Mouse (Mus musculus) kidney, embryonic 16.5 days (tissue): ENCODE measurements at regions not wholly inside any gene's neighbourhood (a gene's known extent, or its start where the extent isn't known, plus 50 kb on each side); places are given as distances from the start of the nearest gene placed in this dataset.

Experiments used
- ATAC-seq: fragments of 200-750 bp; cut with Nextera tagmentation; 2 replicates; pipeline ENCODE4 v1.8.0; 2017; ENCODE audit warnings: moderate TSS enrichment; ENCODE audit not compliant: low FRiP score, low TSS enrichment
- H3K27ac ChIP-seq: fragments of 300-500 bp; sonication (generic); 2 replicates; pipeline ENCODE4 v1.5.1; 2014; ENCODE audit warnings: low read length
- H3K27me3 ChIP-seq: fragments of 300-500 bp; sonication (generic); 2 replicates; pipeline ENCODE4 v1.6.1; 2014; ENCODE audit warnings: low read length, control low read depth, mixed read lengths; ENCODE audit not compliant: insufficient read depth
- H3K36me3 ChIP-seq: fragments of 300-500 bp; sonication (generic); 2 replicates; pipeline ENCODE4 v1.6.1; 2014; ENCODE audit warnings: low read length, control low read depth, mixed read lengths; ENCODE audit not compliant: insufficient read depth
- H3K4me1 ChIP-seq: fragments of 300-500 bp; sonication (generic); 2 replicates; pipeline ENCODE4 v1.6.1; 2014; ENCODE audit warnings: low read length, control low read depth, mixed read lengths; ENCODE audit not compliant: insufficient read depth
- H3K4me2 ChIP-seq: fragments of 300-500 bp; sonication (generic); replicated peaks from 2 replicates; pipeline ENCODE4 v1.6.1; 2014; ENCODE audit warnings: low read depth, low read length
- H3K4me3 ChIP-seq: fragments of 300-500 bp; sonication (generic); 2 replicates; pipeline ENCODE4 v1.5.1; 2014; ENCODE audit warnings: mild to moderate bottlenecking, low read length
- H3K9ac ChIP-seq: fragments of 300-500 bp; sonication (generic); replicated peaks from 2 replicates; pipeline ENCODE4 v1.6.1; 2014; ENCODE audit warnings: low read length
- H3K9me3 ChIP-seq: fragments of 300-500 bp; sonication (generic); 2 replicates; pipeline ENCODE4 v1.6.1; 2016; ENCODE audit warnings: low read length, control low read depth
- WGBS: fragments of 180-500 bp; shearing (Covaris S2); extraction: QIAGEN DNeasy Blood & Tissue Kit; methylation state at CpG from one replicate; pipeline ENCODE4 v1.1.7; 2014; 5-methylcytosine and 5-hydroxymethylcytosine counted together

DNA sequence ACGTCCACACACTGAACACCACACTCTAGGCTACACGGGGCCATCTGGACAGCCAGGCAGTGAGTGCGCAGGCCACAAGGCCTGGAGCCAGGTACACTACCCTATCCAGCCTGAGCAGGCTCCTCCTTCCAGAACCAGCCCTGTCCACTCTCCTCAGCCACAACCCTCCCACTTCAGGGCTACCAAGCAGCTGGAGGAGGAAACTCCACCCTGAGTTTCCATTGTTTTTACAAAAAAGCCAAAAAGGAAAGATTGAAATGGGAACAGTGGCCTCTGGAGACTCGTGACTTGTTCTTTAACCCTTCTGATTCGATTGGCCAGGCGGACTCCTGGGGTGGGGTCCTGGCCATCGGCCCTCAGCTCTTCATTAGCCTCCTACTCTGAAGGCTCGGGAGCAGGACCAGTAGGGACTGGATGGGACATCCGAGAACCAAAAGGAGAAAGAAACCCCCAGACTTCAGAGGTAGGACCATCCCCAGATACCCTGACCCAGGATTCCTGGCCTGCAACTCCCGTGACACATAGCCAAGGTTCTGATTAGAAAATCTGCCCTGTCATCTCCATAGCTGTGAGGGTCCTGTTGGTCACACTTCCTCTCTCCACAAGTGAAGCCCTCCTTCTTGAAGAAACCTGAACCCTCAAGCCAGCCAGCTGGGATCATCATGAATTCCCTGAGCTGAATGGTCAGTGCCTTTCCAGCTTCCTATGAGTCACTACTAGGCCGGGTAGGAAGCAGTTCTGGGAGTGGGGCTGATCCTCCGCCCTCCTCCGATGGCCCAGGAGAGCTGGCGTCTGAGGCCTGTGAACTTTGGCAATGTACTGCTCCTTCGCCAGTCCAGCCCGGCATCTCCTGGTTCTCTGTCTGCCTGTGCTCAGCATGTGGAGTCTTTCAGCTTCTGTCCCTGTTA, 73.6 kb downstream of the Gm11733 start:
- 72% methylated on average over 16 of the region's 16 CpGs for WGBS
- no peak overlapping the region for H3K9ac ChIP-seq
- no peak overlapping the region for H3K4me2 ChIP-seq
- peaks cover 2% of the 10 kb centered on the region for H3K9me3 ChIP-seq
- H3K36me3 ChIP-seq, result no peaks in the 10 kb centered on the region
- H3K27ac ChIP-seq, result peak overlapping the region; percentile 57
- no peaks in the 10 kb centered on the region for H3K27me3 ChIP-seq
- no peaks in the 10 kb centered on the region for H3K4me1 ChIP-seq
- no peak overlapping the region for H3K4me3 ChIP-seq
- peak; percentile 67; the same call in 1 of the 2 replicates for ATAC-seq

DNA sequence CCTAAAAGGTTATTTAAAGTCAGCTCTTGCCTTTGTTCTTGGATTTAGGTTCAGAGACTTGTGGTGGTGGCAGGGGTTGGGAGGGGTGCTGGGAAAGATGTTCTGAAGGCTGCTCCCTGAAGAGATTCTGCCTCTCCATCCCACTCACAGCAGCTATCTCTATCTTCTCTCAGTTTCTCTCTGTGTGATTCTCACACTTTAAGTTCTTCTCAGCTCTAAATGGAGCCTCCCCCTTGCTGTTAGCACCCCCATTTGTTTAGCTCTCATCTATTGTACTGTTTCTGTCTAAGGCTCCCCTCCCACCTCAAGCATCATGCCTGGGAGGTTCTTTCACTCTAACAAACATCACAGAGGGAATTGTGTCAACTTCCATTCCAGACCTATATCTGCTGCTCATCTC, 75.7 kb downstream of the Gm11733 start:
- H3K27me3 ChIP-seq, result no peaks in the 10 kb centered on the region
- no peak overlapping the region for H3K4me2 ChIP-seq
- no peaks in the 10 kb centered on the region for H3K36me3 ChIP-seq
- peaks cover 6% of the 10 kb centered on the region for H3K9me3 ChIP-seq
- no peak overlapping the region for H3K27ac ChIP-seq
- ATAC-seq, result no peak
- no peak overlapping the region for H3K4me3 ChIP-seq
- H3K4me1 ChIP-seq, result no peaks in the 10 kb centered on the region
- H3K9ac ChIP-seq, result no peak overlapping the region

DNA sequence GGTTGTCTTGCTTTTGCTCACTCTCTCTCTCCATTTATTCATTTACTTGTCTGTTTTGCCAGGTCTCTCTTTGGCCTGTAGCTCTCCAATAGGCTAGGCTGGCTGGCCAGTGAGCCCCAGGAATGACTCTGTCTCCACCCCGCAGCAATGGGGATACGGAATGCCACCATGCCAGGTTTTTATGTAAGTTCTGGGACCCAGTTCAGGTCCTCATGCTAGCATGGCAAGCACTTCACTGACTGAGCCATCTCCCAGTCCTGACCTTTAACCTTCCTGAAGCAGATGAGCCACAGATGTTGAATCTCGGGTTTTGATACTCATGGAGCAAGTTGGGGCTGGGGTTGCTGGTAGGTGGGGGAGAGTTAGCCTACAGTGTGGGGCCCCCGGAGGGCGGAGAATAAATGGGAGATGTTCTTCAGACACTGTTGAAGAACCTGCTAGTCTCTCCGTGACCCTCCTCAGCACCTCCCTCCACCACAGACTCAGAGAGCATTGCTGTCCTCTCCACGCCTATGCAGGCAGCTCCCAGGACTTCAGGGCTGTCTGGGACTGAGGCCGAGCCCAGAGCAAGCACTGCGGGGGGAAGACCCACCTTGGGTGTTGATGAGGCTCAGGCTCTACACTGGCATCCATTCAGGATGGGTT, 83.9 kb downstream of the Gm11733 start:
- Histone ChIP-seq H3K4me1 (peaks cover 4% of the 10 kb centered on the region; the same call in 1 of the 2 replicates), H3K4me3 (no peak overlapping the region), H3K27ac (no peak overlapping the region), H3K9ac (no peak overlapping the region), H3K9me3 (no peaks in the 10 kb centered on the region), H3K36me3 (no peaks in the 10 kb centered on the region), H3K4me2 (no peak overlapping the region), H3K27me3 (no peaks in the 10 kb centered on the region)
- whole genome bisulfite sequencing, result 79% methylated on average over 9 of the region's 9 CpGs
- ATAC-seq, result no peak

DNA sequence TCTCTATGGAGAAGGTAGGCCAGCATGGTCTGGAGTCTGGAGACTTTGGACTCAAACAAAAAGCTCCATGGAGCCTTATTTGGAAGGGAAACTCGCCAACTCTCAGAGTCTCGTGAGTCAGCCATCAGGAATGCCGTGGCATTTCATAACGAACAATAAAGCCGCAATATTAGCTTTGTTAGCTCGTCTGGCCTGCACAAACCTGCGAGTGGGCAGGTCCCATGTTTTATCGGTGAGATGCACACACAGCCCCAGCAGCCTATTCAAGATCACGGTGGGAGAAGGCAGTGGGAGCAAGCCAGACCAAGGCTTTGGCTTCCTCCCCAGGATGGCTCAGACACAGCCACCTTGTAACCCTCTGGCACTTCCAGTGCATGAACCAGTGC, 84.4 kb downstream of the Gm11733 start:
- no peak overlapping the region for H3K4me3 ChIP-seq
- no peak overlapping the region for H3K4me2 ChIP-seq
- H3K9ac ChIP-seq, result no peak overlapping the region
- WGBS, result 69% methylated on average over 9 of the region's 9 CpGs
- peaks cover 4% of the 10 kb centered on the region; the same call in 1 of the 2 replicates for H3K4me1 ChIP-seq
- no peak overlapping the region for H3K27ac ChIP-seq
- ATAC-seq, result no peak
- H3K36me3 ChIP-seq, result no peaks in the 10 kb centered on the region
- H3K27me3 ChIP-seq, result no peaks in the 10 kb centered on the region
- no peaks in the 10 kb centered on the region for H3K9me3 ChIP-seq

DNA sequence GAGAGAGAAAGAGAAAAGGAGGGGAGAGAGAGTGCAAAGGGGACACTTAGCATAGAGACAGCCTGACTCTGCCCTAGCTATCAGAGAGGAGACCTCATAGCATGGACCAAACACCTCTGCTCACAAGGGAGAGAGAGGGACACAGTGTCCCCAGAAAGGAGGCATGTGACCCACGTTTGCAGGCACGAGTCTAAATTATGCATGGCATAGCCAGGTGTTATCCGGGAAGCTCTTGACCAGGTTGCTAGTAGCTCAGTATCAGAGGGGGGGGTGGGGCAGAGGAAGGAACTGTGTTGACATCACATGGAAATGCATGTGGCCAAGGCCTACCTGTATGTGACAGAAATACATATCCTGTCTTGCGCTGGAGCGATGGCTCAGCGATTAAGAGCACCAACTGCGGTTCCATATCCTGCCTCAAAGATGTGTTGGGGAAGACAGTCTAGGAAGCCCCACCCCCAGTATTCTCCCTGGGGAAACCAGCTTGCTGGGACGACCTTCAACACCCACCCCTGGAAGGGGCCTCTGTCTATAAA, 84.5 kb upstream of the Tnrc6c start:
- Histone ChIP-seq H3K27me3 (no peaks in the 10 kb centered on the region), H3K36me3 (no peaks in the 10 kb centered on the region), H3K27ac (no peak overlapping the region), H3K4me2 (no peak overlapping the region), H3K9me3 (no peaks in the 10 kb centered on the region), H3K9ac (no peak overlapping the region), H3K4me1 (peaks cover 10% of the 10 kb centered on the region; the same call in 1 of the 2 replicates), H3K4me3 (no peak overlapping the region)
- no peak for ATAC-seq
- 66% methylated on average over 8 of the region's 8 CpGs for WGBS

DNA sequence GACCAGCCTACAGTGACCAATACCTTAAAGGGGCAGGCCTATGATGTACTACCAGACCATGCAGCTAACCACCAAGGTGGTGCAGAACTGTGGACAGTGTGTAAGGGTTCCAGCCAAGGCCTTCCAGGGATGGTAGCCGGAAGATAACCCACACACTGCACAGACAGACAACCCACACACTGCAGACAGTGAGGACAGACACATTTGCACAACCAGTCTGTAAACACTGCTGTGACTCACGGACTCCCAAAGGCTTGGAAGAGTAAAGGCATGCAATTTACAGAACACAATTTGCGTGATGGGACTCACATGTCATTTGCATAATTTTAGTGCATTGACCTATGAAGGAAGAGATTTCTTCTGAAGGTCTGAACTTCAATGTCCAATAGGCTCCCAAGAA, 82.2 kb upstream of the Tnrc6c start:
- Histone ChIP-seq H3K9ac (no peak overlapping the region), H3K36me3 (no peaks in the 10 kb centered on the region), H3K4me1 (peaks cover 10% of the 10 kb centered on the region; the same call in 1 of the 2 replicates), H3K4me3 (no peak overlapping the region), H3K4me2 (no peak overlapping the region), H3K27me3 (no peaks in the 10 kb centered on the region), H3K27ac (no peak overlapping the region), H3K9me3 (no peaks in the 10 kb centered on the region)
- ATAC-seq, result no peak
- WGBS, result 91% methylated on average over 3 of the region's 3 CpGs

DNA sequence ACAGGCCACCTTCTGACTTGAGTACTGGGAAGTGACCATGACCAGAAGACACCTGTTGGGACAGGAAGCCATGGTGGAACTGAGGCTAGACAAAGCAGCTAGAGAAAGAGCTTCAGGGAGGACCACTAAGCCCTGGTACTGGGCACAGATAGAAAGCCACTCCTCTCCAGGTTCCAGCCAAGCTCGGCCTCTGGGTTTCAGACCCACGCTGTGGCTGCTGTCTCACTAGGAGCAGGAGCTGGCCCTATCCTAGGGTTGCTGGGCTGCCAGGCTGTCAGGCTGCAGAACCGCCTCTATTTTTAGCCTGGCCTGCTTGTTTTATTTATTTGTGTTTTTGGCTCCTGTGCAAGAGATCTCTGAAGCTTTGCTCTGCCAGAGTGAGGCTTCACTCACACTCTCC, 79.4 kb upstream of the Tnrc6c start:
- ATAC-seq, result no peak
- Histone ChIP-seq H3K27ac (no peak overlapping the region), H3K9ac (no peak overlapping the region), H3K36me3 (no peaks in the 10 kb centered on the region), H3K4me3 (no peak overlapping the region), H3K4me2 (no peak overlapping the region), H3K9me3 (no peaks in the 10 kb centered on the region), H3K4me1 (peaks cover 10% of the 10 kb centered on the region; the same call in 1 of the 2 replicates), H3K27me3 (no peaks in the 10 kb centered on the region)
- WGBS, result 46% methylated on average over 3 of the region's 3 CpGs

DNA sequence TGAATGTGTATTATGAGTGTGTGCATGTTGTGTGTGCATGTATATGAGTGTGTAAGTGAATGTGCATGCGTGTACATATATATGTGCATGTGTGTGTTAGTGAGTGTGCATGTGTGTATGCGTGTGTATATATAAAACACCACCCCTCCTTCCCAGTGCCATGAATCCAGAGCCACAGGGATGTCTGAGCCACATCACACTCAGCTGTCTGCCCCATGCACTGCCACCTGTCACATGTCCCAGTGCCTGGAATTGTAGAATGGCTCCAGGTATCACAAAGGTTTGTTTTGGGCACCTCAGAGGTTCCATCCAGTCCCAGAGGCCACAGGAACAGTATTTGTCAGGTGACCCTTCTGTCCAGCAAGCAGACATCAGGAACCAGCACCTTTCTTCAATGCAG, 75.0 kb upstream of the Tnrc6c start:
- 0 out of 2 replicates have a peak, but pooled peaks cover under 1% of the 10 kb centered on the region for H3K4me1 ChIP-seq
- H3K9me3 ChIP-seq, result no peaks in the 10 kb centered on the region
- H3K4me2 ChIP-seq, result no peak overlapping the region
- no peak for ATAC-seq
- no peak overlapping the region for H3K27ac ChIP-seq
- H3K27me3 ChIP-seq, result no peaks in the 10 kb centered on the region
- H3K9ac ChIP-seq, result no peak overlapping the region
- no peaks in the 10 kb centered on the region for H3K36me3 ChIP-seq
- WGBS, result 98% methylated on average over 2 of the region's 2 CpGs
- H3K4me3 ChIP-seq, result no peak overlapping the region

DNA sequence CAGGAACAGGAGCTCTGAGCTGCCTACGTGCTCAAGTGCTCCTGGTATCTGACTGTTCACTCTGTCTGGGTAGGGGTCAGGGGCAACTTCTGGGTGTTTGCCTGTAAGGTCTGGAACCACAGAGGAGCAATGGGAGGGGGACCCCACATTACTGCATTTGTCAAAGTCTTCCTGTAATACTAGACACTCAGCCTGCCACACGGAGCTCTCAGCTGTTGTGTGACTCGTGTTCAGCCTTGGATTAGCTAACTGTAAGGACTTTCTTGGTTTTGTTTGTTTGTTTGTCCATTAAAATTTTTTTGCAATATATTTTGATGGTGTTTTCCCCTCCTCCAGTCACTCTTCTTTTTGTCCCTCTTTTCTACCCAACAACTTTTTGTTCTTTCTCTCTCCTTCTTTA, 74.4 kb upstream of the Tnrc6c start:
- no peak overlapping the region for H3K9ac ChIP-seq
- no peaks in the 10 kb centered on the region for H3K27me3 ChIP-seq
- no peak overlapping the region for H3K4me2 ChIP-seq
- H3K4me1 ChIP-seq, result no peaks in the 10 kb centered on the region
- 32% methylated on average over 3 of the region's 3 CpGs for WGBS
- H3K4me3 ChIP-seq, result no peak overlapping the region
- no peaks in the 10 kb centered on the region for H3K9me3 ChIP-seq
- no peak for ATAC-seq
- H3K36me3 ChIP-seq, result no peaks in the 10 kb centered on the region
- no peak overlapping the region for H3K27ac ChIP-seq

DNA sequence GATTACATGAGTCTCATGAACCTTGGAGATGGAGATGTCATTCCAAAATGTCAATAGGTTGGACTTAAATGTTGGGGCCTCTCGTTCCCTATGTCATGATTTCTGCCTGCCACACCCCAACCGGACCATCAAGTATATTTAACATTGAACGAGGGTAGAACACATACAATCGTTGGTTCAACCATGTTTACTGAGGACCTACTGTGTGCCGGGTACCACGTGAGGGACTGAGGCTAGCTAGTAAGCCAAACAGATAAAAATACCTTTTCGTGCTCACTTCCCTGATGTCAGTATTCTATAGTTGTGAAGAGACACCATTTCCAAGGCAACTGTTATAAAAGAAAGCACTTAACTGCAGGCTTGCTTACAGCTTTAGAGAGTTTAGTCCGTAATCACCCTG, 70.6 kb upstream of the Tnrc6c start:
- no peaks in the 10 kb centered on the region for H3K4me1 ChIP-seq
- no peak for ATAC-seq
- H3K27me3 ChIP-seq, result no peaks in the 10 kb centered on the region
- no peak overlapping the region for H3K4me3 ChIP-seq
- WGBS, result 93% methylated on average over 8 of the region's 8 CpGs
- no peak overlapping the region for H3K27ac ChIP-seq
- no peak overlapping the region for H3K4me2 ChIP-seq
- H3K9me3 ChIP-seq, result no peaks in the 10 kb centered on the region
- no peak overlapping the region for H3K9ac ChIP-seq
- H3K36me3 ChIP-seq, result no peaks in the 10 kb centered on the region
